Mouse (Mus musculus): ENCODE measurements around the gene Pappa2. TPM values are rescaled to one million over a fixed set of nuclear protein-coding genes. Genes with fewer than 3 reads are reported as not detected.

Pappa2 gene
- total RNA-seq, 4 experiments from 2014 or later: 0.58 to 1.6 (median 1.1) TPM

GRCm38 (mm10) chr1:158770036-158770655, 210.1 kb downstream of the Pappa2 start:
- DNase-seq (ENCODE audit: low spot score in 2 of 2): no peak

DNA sequence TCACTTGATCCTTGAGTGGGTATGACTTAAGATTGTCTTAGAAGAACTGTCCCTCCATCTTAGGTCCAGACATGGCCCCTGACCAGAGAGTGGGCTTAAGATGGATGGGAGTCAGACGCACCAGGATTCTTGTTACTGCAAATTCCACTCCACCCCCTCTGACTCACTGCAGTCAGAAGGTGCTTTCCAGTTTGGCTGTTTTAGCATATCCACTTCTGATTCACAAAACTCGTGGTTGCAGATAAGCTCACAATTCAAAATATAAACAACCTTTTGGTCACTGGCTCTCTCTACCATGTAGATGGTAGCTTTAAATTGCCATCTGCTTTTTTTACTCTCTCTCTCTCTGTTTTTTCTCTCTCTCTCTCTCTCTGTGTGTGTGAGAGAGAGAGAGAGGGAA, 214.4 kb downstream of the Pappa2 start:
- DNase-seq (ENCODE audit: low spot score in 2 of 2): no peak

DNA sequence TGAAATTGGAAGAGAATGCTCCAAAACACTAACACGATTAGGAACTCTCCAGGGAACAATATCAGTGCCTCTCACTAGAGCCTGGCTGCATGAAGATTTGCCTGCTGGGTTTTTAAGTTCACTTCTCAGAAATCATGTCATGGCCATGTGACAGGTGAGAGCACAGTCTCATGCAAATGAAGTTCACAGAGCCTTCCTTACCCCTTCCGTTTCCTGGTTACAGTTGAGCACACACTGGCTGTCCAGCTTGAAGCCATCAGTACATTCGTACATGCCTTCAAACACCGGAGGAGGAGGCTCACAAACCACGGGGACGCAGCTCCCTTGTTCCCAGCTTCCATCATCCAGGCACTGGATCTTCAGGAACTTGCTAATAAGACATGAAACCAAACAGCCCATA, 215.6 kb downstream of the Pappa2 start:
- DNase-seq (ENCODE audit: low spot score in 2 of 2): no peak

DNA sequence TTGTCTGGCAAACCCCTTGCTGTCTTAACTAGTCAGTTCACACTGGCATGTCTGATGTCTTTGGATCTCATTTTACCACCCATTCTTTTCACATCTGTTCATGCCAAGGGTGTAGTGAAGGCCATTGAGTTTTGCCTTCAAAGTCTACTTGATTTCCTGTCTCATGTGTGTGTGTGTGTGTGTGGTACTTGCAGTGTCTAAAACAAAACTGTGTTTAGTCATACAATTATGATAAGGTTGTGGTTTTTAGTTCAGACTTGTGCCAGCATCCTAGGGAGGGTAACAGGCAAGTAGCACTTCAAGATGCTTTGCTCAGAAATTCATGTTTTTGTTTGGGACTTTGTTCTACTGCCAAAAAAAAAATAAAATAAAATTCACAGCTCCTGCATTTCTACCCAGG, 216.1 kb downstream of the Pappa2 start:
- no peak for DNase-seq (ENCODE audit: low spot score in 2 of 2)

- peak in 1 of 2 experiments; percentile 7 for DNase-seq (ENCODE audit: low spot score in 2 of 2)
Measured at GRCm38 (mm10) chr1:158748356-158749096, 231.8 kb downstream of the Pappa2 start.

DNA sequence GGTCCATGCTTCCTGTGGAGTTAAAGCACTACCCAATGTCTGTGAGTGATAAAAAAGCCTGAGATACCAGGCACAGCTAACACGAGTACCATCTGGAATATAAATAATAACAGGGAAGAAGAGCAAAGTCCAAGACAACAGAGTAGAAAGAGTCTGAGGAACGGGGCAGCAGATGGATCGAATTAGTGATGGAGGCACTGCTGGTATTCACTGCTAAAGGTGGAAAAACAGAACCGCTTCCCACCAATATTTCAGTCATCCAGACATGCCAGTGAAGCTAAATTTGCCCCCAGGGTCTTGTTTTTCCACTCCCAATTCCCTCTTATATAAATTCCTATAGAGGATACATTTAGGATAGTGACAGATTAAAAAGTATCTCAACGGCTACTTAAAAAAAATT, 238.8 kb downstream of the Pappa2 start:
- DNase-seq (ENCODE audit: low spot score in 2 of 2): no peak

- no peak for DNase-seq (ENCODE audit: low spot score in 2 of 2)
Measured at GRCm38 (mm10) chr1:158740949-158741348, 239.3 kb downstream of the Pappa2 start.

DNA sequence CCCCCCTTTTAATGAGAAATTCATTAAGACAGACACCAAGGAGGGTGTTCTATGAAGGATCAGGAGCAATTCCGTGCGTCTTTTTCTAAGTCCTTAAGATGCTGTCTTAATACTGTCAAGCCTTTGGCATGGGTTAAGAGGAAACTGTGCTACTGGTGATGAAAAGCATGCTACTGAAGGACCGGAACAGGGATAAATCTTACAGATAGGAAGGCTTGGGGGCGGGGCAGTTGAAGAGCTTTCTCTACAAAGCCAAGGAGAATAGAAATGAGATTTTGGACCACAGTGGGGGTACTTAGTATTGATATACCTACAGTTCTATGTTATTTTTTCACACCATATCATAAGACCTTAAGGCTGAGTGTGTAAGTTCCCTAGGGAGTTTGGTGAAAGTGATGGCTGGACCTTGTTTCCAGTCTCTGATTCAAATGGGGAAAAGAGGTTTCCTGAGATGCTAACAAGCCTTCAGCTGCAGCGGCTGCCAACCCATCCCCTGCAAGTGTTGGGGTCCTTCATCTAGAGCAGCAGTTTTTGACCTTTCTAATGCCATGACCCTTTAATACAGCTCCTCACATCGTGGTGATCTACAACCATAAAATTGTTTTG, 240.0 kb downstream of the Pappa2 start:
- no peak for DNase-seq (ENCODE audit: low spot score in 2 of 2)

DNA sequence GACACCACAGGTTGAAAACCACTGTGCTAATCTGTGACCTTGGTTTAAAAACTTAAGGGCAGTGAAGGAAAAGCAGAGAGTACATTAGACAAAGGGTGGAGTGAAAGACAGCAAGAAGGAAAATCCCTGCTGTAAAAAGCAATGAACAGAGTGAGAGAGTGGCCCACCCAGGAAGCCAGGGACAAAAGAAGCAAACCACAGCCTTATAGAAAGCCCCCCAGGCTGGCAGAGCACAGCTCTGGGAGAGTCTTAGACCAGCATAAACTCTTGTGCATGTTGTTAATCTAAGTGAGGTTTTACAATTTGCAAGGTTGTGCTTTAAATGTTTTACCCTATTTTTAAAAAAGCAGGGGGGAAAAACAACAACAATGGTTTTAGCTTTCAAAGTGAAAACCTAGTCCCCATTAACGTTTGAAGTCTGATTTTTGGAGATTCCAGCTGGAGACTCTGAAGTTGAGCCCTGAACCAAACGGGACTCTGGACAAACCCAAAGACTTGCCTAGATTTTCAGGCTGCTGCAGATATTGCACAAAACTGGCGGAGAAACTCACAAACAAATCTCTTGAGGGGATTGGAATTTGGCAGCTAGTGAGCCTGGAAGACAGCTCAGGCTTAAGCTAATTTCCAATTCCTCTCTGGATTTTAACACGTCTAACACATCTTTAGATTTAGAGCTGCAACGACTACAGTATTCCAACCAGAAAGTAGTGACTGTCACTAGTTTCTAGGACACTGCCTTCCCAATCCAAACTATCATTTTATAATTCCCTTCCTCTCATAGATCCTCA, 241.0 kb downstream of the Pappa2 start:
- DNase-seq (ENCODE audit: low spot score in 2 of 2): no peak

DNA sequence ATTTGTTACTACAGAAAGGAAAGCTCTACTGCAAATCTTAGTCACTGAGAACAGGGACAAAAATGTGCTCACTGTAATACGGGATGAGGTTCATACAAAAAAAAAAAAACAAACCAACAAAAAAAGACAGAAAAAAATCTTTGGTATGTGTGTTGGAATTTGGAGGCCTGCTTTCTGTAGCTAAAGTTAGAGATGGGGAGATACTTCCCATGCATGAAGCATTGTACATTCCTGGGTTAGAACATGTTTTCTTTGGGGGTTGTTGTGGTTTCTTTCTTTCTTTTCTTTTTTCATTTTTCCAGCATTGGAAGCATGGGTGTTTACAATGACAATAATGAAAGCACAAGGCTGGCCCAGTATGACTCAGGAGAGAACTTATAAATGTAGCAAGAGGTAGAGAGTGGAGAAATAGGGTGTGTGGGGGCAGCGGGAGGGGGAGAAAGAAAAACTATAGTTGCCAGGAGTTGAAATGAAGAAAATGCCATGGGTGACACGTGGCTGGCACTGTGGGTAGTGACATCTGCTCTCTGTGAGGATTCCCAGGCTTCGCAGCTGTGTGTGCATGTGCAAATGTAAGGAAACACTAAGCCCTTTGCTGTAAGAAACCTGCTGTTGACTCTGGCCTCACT, 247.3 kb downstream of the Pappa2 start:
- DNase-seq (ENCODE audit: low spot score in 2 of 2): peak; percentile 31 to 32

DNA sequence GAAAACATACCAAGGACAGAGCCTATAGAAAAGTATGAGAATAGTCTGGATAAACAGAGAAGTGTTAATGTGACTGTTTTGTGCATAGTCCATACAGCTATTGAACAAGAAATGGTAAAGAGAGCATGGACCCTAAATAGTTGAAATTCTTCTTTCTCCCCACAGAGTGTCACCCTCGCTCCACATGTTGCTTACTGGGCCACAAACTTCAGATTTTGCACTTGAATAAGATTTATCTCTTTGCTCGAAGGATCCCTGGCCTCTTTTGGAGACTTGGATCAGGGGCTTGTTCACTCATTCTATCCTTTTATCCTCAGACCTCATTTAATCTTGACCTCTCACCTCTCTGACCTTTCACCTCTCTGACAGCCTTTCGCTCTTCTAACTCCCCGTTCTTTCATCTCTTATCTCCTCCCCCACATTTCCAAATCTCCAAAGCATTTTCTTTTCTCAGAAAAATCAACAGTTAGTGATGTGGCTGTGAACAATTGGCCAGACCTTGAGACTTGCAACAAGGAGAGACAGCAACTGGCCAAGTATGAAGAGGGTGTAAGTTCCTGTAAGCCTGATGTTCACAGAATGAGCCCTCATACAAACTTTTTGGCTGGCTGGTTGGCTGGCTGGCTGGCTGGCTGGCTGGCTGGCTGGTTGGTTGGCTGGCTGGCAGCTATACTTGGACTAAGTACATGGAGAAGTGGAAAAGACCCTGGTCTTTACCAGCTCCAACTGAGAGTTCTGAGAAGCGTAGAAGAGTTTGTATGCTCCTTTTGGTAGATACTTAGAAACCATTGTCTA, 266.8 kb downstream of the Pappa2 start:
- DNase-seq (ENCODE audit: low spot score in 2 of 2): peak; percentile 9 to 11

- no peak for DNase-seq (ENCODE audit: low spot score in 2 of 2)
Measured at GRCm38 (mm10) chr1:158701336-158701735, 279.0 kb downstream of the Pappa2 start.

- no peak for DNase-seq (ENCODE audit: low spot score in 2 of 2)
Measured at GRCm38 (mm10) chr1:158700147-158700546, 280.1 kb downstream of the Pappa2 start.

- no peak for DNase-seq (ENCODE audit: low spot score in 2 of 2)
Measured at GRCm38 (mm10) chr1:158699276-158699675, 281.0 kb downstream of the Pappa2 start.

- no peak for DNase-seq (ENCODE audit: low spot score in 2 of 2)
Measured at GRCm38 (mm10) chr1:158697859-158698569, 282.3 kb downstream of the Pappa2 start.

GRCm38 (mm10) chr1:158697423-158697822, 282.9 kb downstream of the Pappa2 start:
- no peak for DNase-seq (ENCODE audit: low spot score in 2 of 2)

DNA sequence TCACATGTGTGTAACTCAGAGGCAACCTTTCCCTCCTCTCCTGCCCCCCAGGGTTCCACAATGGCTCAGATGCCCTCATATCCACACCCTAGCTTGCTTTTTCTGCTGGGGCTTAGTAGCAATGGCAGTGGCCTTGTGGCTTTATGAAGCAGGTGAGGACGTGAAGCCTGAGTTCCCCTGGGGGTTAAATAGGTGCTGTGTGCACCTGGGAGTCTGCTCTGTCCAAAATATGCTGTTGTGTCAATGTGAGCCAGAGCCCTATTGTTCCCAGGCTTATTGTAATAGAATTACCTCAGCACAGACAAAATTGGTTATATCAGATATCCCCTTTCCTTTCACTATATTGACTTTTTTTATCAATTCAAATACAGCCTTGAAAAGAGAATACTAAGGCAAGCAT, 292.6 kb downstream of the Pappa2 start:
- DNase-seq (ENCODE audit: low spot score in 2 of 2): no peak

GRCm38 (mm10) chr1:158669971-158670592, 310.2 kb downstream of the Pappa2 start:
- DNase-seq (ENCODE audit: low spot score in 2 of 2): peak in 1 of 2 experiments; percentile 48

- no peak for DNase-seq (ENCODE audit: low spot score in 2 of 2)
Measured at GRCm38 (mm10) chr1:158666001-158666400, 314.3 kb downstream of the Pappa2 start.

All from layer of hippocampus, adult 8-10 months (tissue).